ENCODE assay signal across 8 mouse cellular contexts in genomic region chr19:60874064-60874694, GRCm38 (mm10). TPM values are rescaled to one million over a fixed set of nuclear protein-coding genes. Genes with fewer than 3 reads are reported as not detected.
DNase-seq lines count a peak whose midpoint lies in the region; ATAC-seq and TF ChIP-seq lines count a peak whose summit lies in the region.

Prdx3 (minus strand) TSS chr19:60874556.

- peaks cover 23% of the 10 kb centered on the region for H3K36me3 ChIP-seq in heart, embryonic 10.5 days
- H3K36me3 ChIP-seq in kidney, embryonic 15.5 days, result peaks cover 32% of the 10 kb centered on the region

- DNase-seq in A20 (ENCODE audit: low read depth, low spot score) (peak; percentile 96), liver (peak; percentile 99)
- DNase-seq in heart, embryonic 10.5 days (ENCODE audit: low spot score), result peak; percentile 99
- peak; percentile 98 to 99 for DNase-seq in spleen, postnatal 4 days (ENCODE audit: low spot score in 2 of 2)

- TF ChIP-seq CTCF in bone marrow macrophage, adult 2 months (IDR thresholded peaks at IDR 0.05; ENCODE audit: low read depth, low read length), result no peak
- no peak for TF ChIP-seq CTCF in embryonic fibroblast, embryonic 13.5 days (IDR thresholded peaks at IDR 0.05; ENCODE audit: borderline replicate concordance, insufficient read depth, low read length)

- H3K9ac ChIP-seq in kidney, embryonic 15.5 days, result peak within 1 kb of the TSS; percentile 69

- H3K4me1 ChIP-seq in bone marrow macrophage, adult 2 months (ENCODE audit: control insufficient read depth, insufficient read depth, low read length), result peaks cover 20% of the 10 kb centered on the region
- H3K4me1 ChIP-seq in embryonic fibroblast, embryonic 13.5 days (ENCODE audit: control insufficient read depth, insufficient read depth, low read length), result peaks cover 3% of the 10 kb centered on the region; the same call in 1 of the 2 replicates
- peaks cover 17% of the 10 kb centered on the region for H3K4me1 ChIP-seq in heart, embryonic 10.5 days
- H3K4me1 ChIP-seq in kidney, embryonic 15.5 days, result peaks cover 18% of the 10 kb centered on the region

- peak; percentile 98 for ATAC-seq in kidney, embryonic 15.5 days (replicated peaks; ENCODE audit: low FRiP score)
- peak; percentile 100 for ATAC-seq in monocyte, adult 5-6 weeks (replicated peaks; ENCODE audit: insufficient number of reproducible peaks, low FRiP score, low TSS enrichment, poor library complexity, severe bottlenecking)

- peak within 1 kb of the TSS; percentile 41 for H3K27ac ChIP-seq in bone marrow macrophage, adult 2 months (ENCODE audit: insufficient read depth, low read depth, low read length)
- peak within 1 kb of the TSS; percentile 45 for H3K27ac ChIP-seq in embryonic fibroblast, embryonic 13.5 days (ENCODE audit: insufficient read depth, low read length)
- peak within 1 kb of the TSS; percentile 93 for H3K27ac ChIP-seq in heart, embryonic 10.5 days
- peak within 1 kb of the TSS; percentile 87 for H3K27ac ChIP-seq in kidney, embryonic 15.5 days

- peak within 1 kb of the TSS; percentile 64 for H3K4me2 ChIP-seq in kidney, embryonic 15.5 days

- H3K9me3 ChIP-seq in heart, embryonic 10.5 days, result no peaks in the 10 kb centered on the region
- H3K9me3 ChIP-seq in kidney, embryonic 15.5 days (replicated peaks), result no peaks in the 10 kb centered on the region

- no peaks in the 10 kb centered on the region for H3K27me3 ChIP-seq in heart, embryonic 10.5 days (ENCODE audit: insufficient read depth, poor library complexity, severe bottlenecking)
- no peaks in the 10 kb centered on the region for H3K27me3 ChIP-seq in kidney, embryonic 15.5 days

- WGBS in heart, embryonic 10.5 days, result under 1% methylated on average over 28 of the region's 28 CpGs
- under 1% methylated on average over 28 of the region's 28 CpGs for WGBS in kidney, embryonic 15.5 days

- TF ChIP-seq POLR2A in bone marrow macrophage, adult 2 months (IDR thresholded peaks at IDR 0.05; ENCODE audit: borderline replicate concordance, low read depth, low read length), result no peak
- peak; percentile 97 for TF ChIP-seq POLR2A in embryonic fibroblast, embryonic 13.5 days (IDR thresholded peaks at IDR 0.05; ENCODE audit: low read depth, low read length)

- H3K4me3 ChIP-seq in bone marrow macrophage, adult 2 months (ENCODE audit: insufficient read depth, low read length), result peak within 1 kb of the TSS; percentile 92
- peak within 1 kb of the TSS; percentile 77 for H3K4me3 ChIP-seq in embryonic fibroblast, embryonic 13.5 days (ENCODE audit: insufficient read depth, low read length)
- peak within 1 kb of the TSS; percentile 78 for H3K4me3 ChIP-seq in heart, embryonic 10.5 days
- H3K4me3 ChIP-seq in kidney, embryonic 15.5 days (replicated peaks), result peak within 1 kb of the TSS; percentile 73

RNA-seq across cellular contexts. Expression of gene Prdx3, which starts in this region (rescaled TPM):
- 50.0 and 52.5 TPM in 2 replicates for polyA plus RNA-seq in bone marrow macrophage, adult 2 months (2012; ENCODE audit: insufficient read depth, insufficient read length, missing spikeins)
- polyA plus RNA-seq in embryonic fibroblast, embryonic 13.5 days (2011; ENCODE audit: insufficient read length, low read depth, missing spikeins), result 109 and 114 TPM in 2 replicates
- 181 and 196 TPM in 2 replicates for polyA plus RNA-seq in heart, embryonic 10.5 days (2016; fragmentation: Nextera tagmentation; extraction: Ambion mirVana)
- 134 and 139 TPM in 2 replicates for polyA plus RNA-seq in kidney, embryonic 15.5 days (2015; fragmentation: Nextera tagmentation; extraction: Ambion mirVana)
- total RNA-seq in monocyte, adult 5-6 weeks (2017), result 36.3 to 46.6 TPM (median 37.6 TPM) in 3 replicates

Comparison
In these comparisons a context has a peak if more than half of its experiments do, and no peak if none do; other contexts are left out.
1. Peak in every context shown above with its lines: DNase-seq, ATAC-seq, H3K4me3 ChIP-seq and H3K27ac ChIP-seq.
2. H3K27ac ChIP-seq: peak in every context shown above with its lines; median percentile 93 in heart, embryonic 10.5 days; 87 in kidney, embryonic 15.5 days; 45 in embryonic fibroblast, embryonic 13.5 days; 41 in bone marrow macrophage, adult 2 months.